Mouse (Mus musculus) right cerebral cortex, postnatal 25 days (tissue): ENCODE data around the gene Maml2.

ENCODE experiments used
- DNase-seq: peaks from one replicate; pipeline ENCODE4 v3.0.0; 2022

Maml2 gene

GRCm38 (mm10) chr9:13454651-13455123 lies 156.9 kb downstream of the Maml2 start:
- DNase-seq, result no peak

GRCm38 (mm10) chr9:13455231-13455630 lies 157.5 kb downstream of the Maml2 start:
- DNase-seq, result no peak

- DNase-seq, result no peak
Measured at GRCm38 (mm10) chr9:13457774-13458173, 160.0 kb downstream of the Maml2 start.

- no peak for DNase-seq
Measured at GRCm38 (mm10) chr9:13459371-13459770, 161.6 kb downstream of the Maml2 start.

GRCm38 (mm10) chr9:13460012-13460411 lies 162.3 kb downstream of the Maml2 start:
- DNase-seq, result no peak

- DNase-seq, result no peak
Measured at GRCm38 (mm10) chr9:13460926-13461325, 163.2 kb downstream of the Maml2 start.

- DNase-seq, result no peak
Measured at GRCm38 (mm10) chr9:13465358-13466020, 167.7 kb downstream of the Maml2 start.

- DNase-seq, result no peak
Measured at GRCm38 (mm10) chr9:13466351-13466750, 168.6 kb downstream of the Maml2 start.

GRCm38 (mm10) chr9:13466816-13467215 lies 169.1 kb downstream of the Maml2 start:
- no peak for DNase-seq

- DNase-seq, result no peak
Measured at GRCm38 (mm10) chr9:13467745-13468144, 170.0 kb downstream of the Maml2 start.

GRCm38 (mm10) chr9:13468778-13469177 lies 171.0 kb downstream of the Maml2 start:
- DNase-seq, result no peak

- no peak for DNase-seq
Measured at GRCm38 (mm10) chr9:13470013-13470412, 172.3 kb downstream of the Maml2 start.

- DNase-seq, result no peak
Measured at GRCm38 (mm10) chr9:13474951-13475350, 177.2 kb downstream of the Maml2 start.

GRCm38 (mm10) chr9:13479275-13479674 lies 181.5 kb downstream of the Maml2 start:
- DNase-seq, result no peak

GRCm38 (mm10) chr9:13483199-13484068 lies 185.7 kb downstream of the Maml2 start:
- no peak for DNase-seq

- DNase-seq, result peak; percentile 28
Measured at GRCm38 (mm10) chr9:13484267-13485240, 186.8 kb downstream of the Maml2 start.

- DNase-seq, result no peak
Measured at GRCm38 (mm10) chr9:13485914-13486313, 188.2 kb downstream of the Maml2 start.

- DNase-seq, result no peak
Measured at GRCm38 (mm10) chr9:13491107-13491506, 193.3 kb downstream of the Maml2 start.

- no peak for DNase-seq
Measured at GRCm38 (mm10) chr9:13491854-13492620, 194.3 kb downstream of the Maml2 start.

- no peak for DNase-seq
Measured at GRCm38 (mm10) chr9:13492807-13493206, 195.1 kb downstream of the Maml2 start.

- no peak for DNase-seq
Measured at GRCm38 (mm10) chr9:13493746-13494145, 196.0 kb downstream of the Maml2 start.

- no peak for DNase-seq
Measured at GRCm38 (mm10) chr9:13495530-13495929, 197.8 kb downstream of the Maml2 start.
